Comparison of ENCODE assay signal across 25 mouse cellular contexts in the genomic region with DNA sequence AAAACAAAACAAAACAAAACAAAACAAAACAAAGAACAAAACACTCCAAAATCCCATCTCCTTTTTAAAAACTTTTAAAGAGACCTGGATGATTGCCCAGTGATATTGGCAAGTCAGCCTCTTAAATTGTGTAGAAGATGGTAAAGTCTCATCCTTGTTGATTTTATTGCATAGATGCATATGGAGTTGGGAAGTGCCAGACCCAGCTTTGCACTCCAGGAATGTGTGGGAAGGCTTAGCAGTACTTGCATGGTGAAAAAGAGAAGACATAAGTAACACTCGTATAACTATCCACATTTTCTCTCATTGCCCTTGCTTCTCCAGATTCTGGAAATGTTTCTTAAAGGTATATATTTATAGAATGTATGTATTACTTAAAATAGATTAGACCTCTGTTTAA.
DNase-seq lines count a peak whose midpoint lies in the region; TF ChIP-seq lines count a peak whose summit lies in the region.
"Had no signal": no experiment of that assay in that cellular context is flagged by ENCODE, and none has a peak within 500 bp of the region (broad histone marks: within the 10 kb centered on the region; RNA-seq: fewer than 3 reads in every experiment).

No protein-coding gene starts in this region.

- DNase-seq in left cerebral cortex, adult 11 months (ENCODE audit: low spot score) = peak; percentile 34
- DNase-seq in left cerebral cortex, adult 2 months (ENCODE audit: extremely low spot score in 1 of 2, low spot score in 2 of 2) = no peak
- DNase-seq in brain, embryonic 18.5 days (ENCODE audit: low read depth, low spot score) = peak; percentile 20
- peak; percentile 8 to 12 for DNase-seq in frontal cortex, postnatal 14 days (ENCODE audit: low spot score in 2 of 2)
- peak; percentile 26 to 46 for DNase-seq in right cerebral cortex, postnatal 10 days (ENCODE audit: low spot score in 2 of 2)
- DNase-seq in layer of hippocampus, adult 18-20 months (ENCODE audit: low spot score in 2 of 2) = no peak
- DNase-seq in layer of hippocampus, adult 11-12 months (ENCODE audit: low spot score) = no peak
- no peak for DNase-seq in ovary, postnatal 14 days (ENCODE audit: low spot score)
- DNase-seq: adrenal gland, postnatal 10 days; cerebellum, adult 11 months; cerebellum, postnatal 10 days; kidney, postnatal 25 days; liver; lung, postnatal 36 days; midbrain, embryonic 14.5 days; retina, postnatal 1 day; thymus, postnatal 14 days had no signal

- no peak for TF ChIP-seq CTCF in left cerebral cortex, adult 2 months (IDR thresholded peaks at IDR 0.05)

- intact Hi-C loops in left cerebral cortex, adult 2 months (cut with DNase I) = no loop called here

- no peak overlapping the region for H3K4me3 ChIP-seq in left cerebral cortex, adult 2 months
- H3K4me3 ChIP-seq: embryonic facial prominence, embryonic 10.5 days; hindbrain, embryonic 15.5 days; intestine, embryonic 15.5 days; limb, embryonic 10.5 days; liver, embryonic 15.5 days; lung, embryonic 15.5 days; megakaryocyte, embryonic 14.5 days; neural tube, embryonic 12.5 days had no signal

- no peak overlapping the region for H3K27ac ChIP-seq in left cerebral cortex, adult 2 months
- H3K27ac ChIP-seq: embryonic facial prominence, embryonic 10.5 days; hindbrain, embryonic 15.5 days; intestine, embryonic 15.5 days; limb, embryonic 10.5 days; liver, embryonic 15.5 days; lung, embryonic 15.5 days; neural tube, embryonic 12.5 days had no signal

Comparison
In these comparisons a context has a peak if more than half of its experiments do, and no peak if none do; other contexts are left out.
1. DNase-seq: peak in left cerebral cortex, adult 11 months (single experiment), brain, embryonic 18.5 days (single experiment), frontal cortex, postnatal 14 days (2 of 2) and right cerebral cortex, postnatal 10 days (2 of 2); none in left cerebral cortex, adult 2 months (0 of 2), layer of hippocampus, adult 18-20 months (0 of 2), layer of hippocampus, adult 11-12 months (single experiment) and ovary, postnatal 14 days (single experiment).